Mouse (Mus musculus) neural tube, embryonic 14.5 days (tissue): ENCODE data around the gene Tmem139. TPM values are rescaled to one million over a fixed set of nuclear protein-coding genes. Genes with fewer than 3 reads are reported as not detected.

Experiments
- ATAC-seq: fragments of 200-750 bp; cut with Nextera tagmentation; 2 replicates; pipeline ENCODE4 v1.8.0; 2017; ENCODE audit warnings: low read depth, mild to moderate bottlenecking, moderate TSS enrichment, moderate library complexity
- H3K27ac ChIP-seq: fragments of 300-500 bp; sonication (generic); 2 replicates; pipeline ENCODE4 v1.5.1; 2014; ENCODE audit warnings: low read depth, mild to moderate bottlenecking, control low read depth, low read length, moderate library complexity, mixed read lengths
- H3K27me3 ChIP-seq: fragments of 300-500 bp; sonication (generic); 2 replicates; pipeline ENCODE4 v1.6.1; 2014; ENCODE audit warnings: low read length; ENCODE audit not compliant: control insufficient read depth, insufficient read depth
- H3K36me3 ChIP-seq: fragments of 300-500 bp; sonication (generic); 2 replicates; pipeline ENCODE4 v1.6.1; 2014; ENCODE audit warnings: low read length, mixed read lengths; ENCODE audit not compliant: control insufficient read depth, insufficient read depth
- H3K4me1 ChIP-seq: fragments of 300-500 bp; sonication (generic); 2 replicates; pipeline ENCODE4 v1.6.1; 2014; ENCODE audit warnings: low read length; ENCODE audit not compliant: control insufficient read depth, insufficient read depth
- H3K4me2 ChIP-seq: fragments of 300-500 bp; sonication (generic); 2 replicates; pipeline ENCODE4 v1.6.1; 2014; ENCODE audit warnings: mild to moderate bottlenecking, low read depth, low read length, control low read depth
- H3K4me3 ChIP-seq: fragments of 300-500 bp; sonication (generic); 2 replicates; pipeline ENCODE4 v1.5.1; 2014; ENCODE audit warnings: low read depth, low read length, control low read depth, mixed read lengths
- H3K9ac ChIP-seq: fragments of 300-500 bp; sonication (generic); replicated peaks from 2 replicates; pipeline ENCODE4 v1.6.1; 2014; ENCODE audit warnings: low read depth, mild to moderate bottlenecking, control low read depth, low read length, mixed read lengths
- H3K9me3 ChIP-seq: fragments of 300-500 bp; sonication (generic); 2 replicates; pipeline ENCODE4 v1.6.1; 2016; ENCODE audit warnings: low read length; ENCODE audit not compliant: control insufficient read depth
- WGBS: fragments of 180-500 bp; shearing (Covaris S2); extraction: QIAGEN DNeasy Blood & Tissue Kit; methylation state at CpG from one replicate; pipeline ENCODE4 v1.1.7; 2014; 5-methylcytosine and 5-hydroxymethylcytosine counted together
- polyA plus RNA-seq: library from polyadenylated mRNA; unstranded; fragments of >200 nt; fragmentation: Nextera tagmentation; extraction: Ambion mirVana; gene quantifications from 2 replicates; pipeline ENCODE4 v1.2.1, GENCODE M21; 2014

Gene Tmem139
- polyA plus RNA-seq = 0.17 TPM in 1 of 2 replicates, not detected in the other

GRCm38 (mm10) chr6:42261524-42262170, at the start of gene Tmem139:
TSS of gene Tmem139 (plus strand) at chr6:42261970.
- Histone ChIP-seq H3K4me3 (no peak within 1 kb of the TSS), H3K36me3 (no peaks in the 10 kb centered on the region), H3K27ac (no peak within 1 kb of the TSS), H3K4me2 (no peak within 1 kb of the TSS), H3K9me3 (no peaks in the 10 kb centered on the region), H3K9ac (no peak within 1 kb of the TSS), H3K4me1 (peaks cover 4% of the 10 kb centered on the region), H3K27me3 (0 out of 2 replicates have a peak, but pooled peaks cover 2% of the 10 kb centered on the region)
- 29% methylated on average over 20 of the region's 20 CpGs for WGBS
- no peak for ATAC-seq

GRCm38 (mm10) chr6:42215028-42215427, 46.7 kb upstream of the Tmem139 start, which contains the start of gene Tas2r144:
TSS of gene Tas2r144 (plus strand) at chr6:42215328.
- H3K27ac ChIP-seq = no peak within 1 kb of the TSS
- no peak for ATAC-seq

GRCm38 (mm10) chr6:42222286-42222685, 39.5 kb upstream of the Tmem139 start:
- H3K9ac ChIP-seq = no peak overlapping the region
- no peaks in the 10 kb centered on the region for H3K27me3 ChIP-seq
- no peak overlapping the region for H3K27ac ChIP-seq
- no peaks in the 10 kb centered on the region for H3K4me1 ChIP-seq
- WGBS = 53% methylated on average over 3 of the region's 3 CpGs
- H3K4me2 ChIP-seq = no peak overlapping the region
- H3K9me3 ChIP-seq = no peaks in the 10 kb centered on the region
- peak; percentile 61; the same call in 1 of the 2 replicates for ATAC-seq
- H3K4me3 ChIP-seq = no peak overlapping the region
- no peaks in the 10 kb centered on the region for H3K36me3 ChIP-seq

More at GRCm38 (mm10) chr6:42215028-42215427, 46.7 kb upstream of the Tmem139 start, which contains the start of gene Tas2r144:
- H3K36me3 ChIP-seq = no peaks in the 10 kb centered on the region
- no peaks in the 10 kb centered on the region for H3K4me1 ChIP-seq
- no peaks in the 10 kb centered on the region for H3K9me3 ChIP-seq
- H3K4me2 ChIP-seq = no peak within 1 kb of the TSS
- no peak within 1 kb of the TSS for H3K4me3 ChIP-seq
- WGBS = 87% methylated on average over 2 of the region's 2 CpGs
- H3K9ac ChIP-seq = no peak within 1 kb of the TSS
- H3K27me3 ChIP-seq = no peaks in the 10 kb centered on the region

- Histone ChIP-seq H3K4me2 (no peak overlapping the region), H3K4me1 (no peaks in the 10 kb centered on the region), H3K36me3 (no peaks in the 10 kb centered on the region), H3K4me3 (no peak overlapping the region), H3K9ac (no peak overlapping the region), H3K9me3 (no peaks in the 10 kb centered on the region), H3K27me3 (no peaks in the 10 kb centered on the region), H3K27ac (no peak overlapping the region)
- 78% methylated on average over 4 of the region's 4 CpGs for WGBS
- no peak for ATAC-seq
Observed at GRCm38 (mm10) chr6:42225046-42225445, 36.7 kb upstream of the Tmem139 start.

DNA sequence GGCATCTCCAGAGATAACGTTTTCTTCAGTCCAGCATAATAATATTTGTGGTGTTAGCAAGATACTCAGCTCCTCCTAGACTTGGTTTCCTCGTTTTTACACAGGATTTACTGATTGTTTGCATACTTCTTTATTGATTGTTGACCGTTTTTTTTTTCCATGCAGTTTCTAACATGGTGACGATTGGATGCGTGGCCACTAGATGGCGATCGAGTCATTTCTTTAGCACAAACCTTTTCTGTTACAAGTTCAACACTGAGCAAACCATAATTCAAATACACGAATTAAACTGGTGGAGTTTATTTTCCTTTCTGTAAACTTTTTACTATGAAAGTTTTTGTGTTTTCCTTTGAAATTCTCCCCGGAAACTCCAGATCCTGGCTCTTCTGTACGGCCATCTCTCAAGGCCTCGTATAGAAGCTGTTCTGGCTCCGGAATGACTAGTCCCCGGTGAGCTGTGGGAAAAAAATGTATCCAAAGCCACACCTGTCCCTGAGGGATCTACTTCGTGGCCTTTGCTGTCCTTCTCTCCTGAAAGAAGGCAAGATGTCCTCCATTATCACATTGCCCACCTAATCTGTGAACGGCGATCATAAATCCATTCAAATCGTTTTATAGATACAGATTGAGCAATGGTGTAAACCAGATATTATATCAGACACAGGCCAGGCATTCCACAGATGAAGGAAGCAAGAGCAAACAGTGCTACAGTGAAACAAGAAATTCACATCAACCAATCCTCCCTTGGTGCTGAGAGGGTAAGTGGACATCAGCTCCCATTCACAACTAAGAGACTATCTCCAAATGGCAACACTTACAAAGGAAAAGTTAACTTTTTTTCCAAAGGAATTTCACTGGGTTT, 34.3 kb upstream of the Tmem139 start:
- ATAC-seq = peak; percentile 70; the same call in 1 of the 2 replicates

GRCm38 (mm10) chr6:42229610-42230009, 32.2 kb upstream of the Tmem139 start:
- H3K4me1 ChIP-seq = no peaks in the 10 kb centered on the region
- H3K4me3 ChIP-seq = no peak overlapping the region
- no peak for ATAC-seq
- H3K9me3 ChIP-seq = no peaks in the 10 kb centered on the region
- 75% methylated on average over 4 of the region's 4 CpGs for WGBS
- H3K9ac ChIP-seq = no peak overlapping the region
- no peaks in the 10 kb centered on the region for H3K27me3 ChIP-seq
- H3K36me3 ChIP-seq = no peaks in the 10 kb centered on the region
- H3K27ac ChIP-seq = no peak overlapping the region
- no peak overlapping the region for H3K4me2 ChIP-seq

More for the DNA sequence above, 34.3 kb upstream of the Tmem139 start:
- Histone ChIP-seq H3K27me3 (no peaks in the 10 kb centered on the region), H3K9me3 (no peaks in the 10 kb centered on the region), H3K9ac (no peak overlapping the region), H3K4me1 (no peaks in the 10 kb centered on the region), H3K27ac (no peak overlapping the region), H3K4me2 (no peak overlapping the region), H3K36me3 (no peaks in the 10 kb centered on the region), H3K4me3 (no peak overlapping the region)
- WGBS = 33% methylated on average over 17 of the region's 17 CpGs

DNA sequence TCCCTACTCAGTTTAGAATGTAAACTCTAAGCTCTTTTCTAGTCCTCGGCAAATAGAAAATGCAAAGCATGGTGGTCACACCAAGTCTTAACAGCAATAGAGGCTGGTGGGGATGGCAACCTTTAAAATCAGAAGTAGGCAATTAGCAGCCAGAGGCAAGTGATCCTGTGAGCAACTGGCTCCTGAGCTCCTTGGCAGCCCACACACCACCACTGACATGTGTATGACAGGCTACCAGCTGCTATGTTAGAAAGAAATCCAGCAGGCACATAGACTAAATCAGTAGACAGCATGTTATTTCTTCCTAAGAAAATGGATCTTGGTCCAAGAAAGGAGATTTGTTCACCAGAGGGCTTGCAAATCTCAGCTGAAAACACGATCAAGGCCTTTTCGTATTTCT, 30.6 kb upstream of the Tmem139 start:
- Histone ChIP-seq H3K4me3 (no peak overlapping the region), H3K36me3 (no peaks in the 10 kb centered on the region), H3K9me3 (no peaks in the 10 kb centered on the region), H3K4me1 (no peaks in the 10 kb centered on the region), H3K27ac (no peak overlapping the region), H3K9ac (no peak overlapping the region), H3K27me3 (no peaks in the 10 kb centered on the region), H3K4me2 (no peak overlapping the region)
- ATAC-seq = no peak
- whole genome bisulfite sequencing = 91% methylated on average over 3 of the region's 3 CpGs

GRCm38 (mm10) chr6:42237276-42237805, 24.4 kb upstream of the Tmem139 start:
- no peak for ATAC-seq
- H3K4me1 ChIP-seq = no peaks in the 10 kb centered on the region
- WGBS = 75% methylated on average over 6 of the region's 6 CpGs

More at GRCm38 (mm10) chr6:42237276-42237805, 24.4 kb upstream of the Tmem139 start:
- Histone ChIP-seq H3K27me3 (no peaks in the 10 kb centered on the region), H3K27ac (no peak overlapping the region), H3K36me3 (no peaks in the 10 kb centered on the region), H3K4me2 (no peak overlapping the region), H3K9me3 (no peaks in the 10 kb centered on the region), H3K9ac (no peak overlapping the region), H3K4me3 (no peak overlapping the region)
